Mouse (Mus musculus) CH12.LX (cell line): ENCODE measurements around the gene Sgpl1. TPM values are rescaled to one million over a fixed set of nuclear protein-coding genes. Genes with fewer than 3 reads are reported as not detected.

Experiments used
- DNase-seq: peaks from one replicate; pipeline ENCODE4 v3.0.0-alpha.2; 2013; ENCODE audit errors: extremely low read depth
- H3K27ac ChIP-seq: 2 replicates; pipeline ENCODE4 v1.5.1; 2012; ENCODE audit warnings: low read depth, mild to moderate bottlenecking, control low read depth, moderate library complexity; ENCODE audit not compliant: insufficient read depth
- H3K27me3 ChIP-seq: replicated peaks from 2 replicates; pipeline ENCODE3; 2012; ENCODE audit warnings: inconsistent platforms
- H3K36me3 ChIP-seq, 2 experiments: replicated peaks in 1 of 2; 2 replicates each; pipeline versions ENCODE3 to v1.6.1; 2012; ENCODE audit warnings: inconsistent platforms in 1 of 2, low read length in 1 of 2, mild to moderate bottlenecking in 1 of 2, mixed read lengths in 1 of 2, moderate library complexity in 1 of 2; ENCODE audit not compliant: control insufficient read depth in 1 of 2, insufficient read depth in 1 of 2
- H3K4me1 ChIP-seq, 2 experiments: 2 replicates each; pipeline ENCODE4 v1.6.1; 2012; ENCODE audit warnings: inconsistent platforms in 1 of 2, moderate library complexity in 1 of 2; ENCODE audit not compliant: insufficient read depth in 2 of 2, control insufficient read depth in 1 of 2
- H3K4me2 ChIP-seq: 2 replicates; pipeline ENCODE4 v1.6.1; 2012; ENCODE audit warnings: low read depth, mild to moderate bottlenecking, control low read depth; ENCODE audit not compliant: poor library complexity, insufficient read depth, severe bottlenecking
- H3K4me3 ChIP-seq, 3 experiments: fragments of 150-350 bp in 1 of 3; sonication (generic) in 1 of 3; replicated peaks in 1 of 3; 2 replicates each; pipeline versions ENCODE3 to v1.5.1; 2011 to 2012; ENCODE audit warnings: low read depth in 2 of 3, low read length in 2 of 3, mild to moderate bottlenecking in 2 of 3, moderate library complexity in 2 of 3, control low read depth in 1 of 3, improper control_type of control experiment in 1 of 3, inconsistent platforms in 1 of 3, mixed read lengths in 1 of 3; ENCODE audit not compliant: poor library complexity in 1 of 3
- H3K79me2 ChIP-seq: replicated peaks from 2 replicates; pipeline ENCODE4 v1.6.1; 2012; ENCODE audit warnings: mild to moderate bottlenecking, moderate library complexity; ENCODE audit not compliant: control insufficient read depth, poor library complexity, insufficient read depth, severe bottlenecking; ENCODE audit errors: extremely low read depth
- H3K9ac ChIP-seq: 2 replicates; pipeline ENCODE4 v1.6.1; 2012; ENCODE audit warnings: low read depth, mild to moderate bottlenecking, control low read depth, moderate library complexity; ENCODE audit not compliant: insufficient read depth
- H3K9me3 ChIP-seq: replicated peaks from 2 replicates; pipeline ENCODE3; 2012; ENCODE audit warnings: low read length, inconsistent platforms, mixed read lengths
- CHD1 ChIP-seq: IDR thresholded peaks from 2 replicates; pipeline ENCODE4 v1.6.1; 2012; ENCODE audit warnings: low read depth, low read length, improper control_type of control experiment, inconsistent platforms
- CTCF ChIP-seq, 2 experiments: IDR thresholded peaks in 1 of 2; conservative IDR thresholded peaks in 1 of 2; 2 replicates each; pipeline ENCODE4 v1.5.1; 2011 to 2012; ENCODE audit warnings: low read depth in 2 of 2, low read length in 2 of 2, improper control_type of control experiment in 1 of 2, inconsistent platforms in 1 of 2, mild to moderate bottlenecking in 1 of 2, moderate library complexity in 1 of 2
- E2F4 ChIP-seq: IDR thresholded peaks from 2 replicates; pipeline ENCODE4 v1.6.1; 2011; ENCODE audit warnings: low read depth, low read length, improper control_type of control experiment; ENCODE audit not compliant: insufficient replicate concordance
- ELF1 ChIP-seq: IDR thresholded peaks from 2 replicates; pipeline ENCODE4 v1.6.1; 2014; ENCODE audit warnings: low read depth, mild to moderate bottlenecking, inconsistent platforms, low read length, improper control_type of control experiment
- ETS1 ChIP-seq: conservative IDR thresholded peaks from 2 replicates; pipeline ENCODE4 v1.6.1; 2012; ENCODE audit warnings: low read depth, mild to moderate bottlenecking, inconsistent platforms, low read length, improper control_type of control experiment, moderate library complexity
- HCFC1 ChIP-seq: IDR thresholded peaks from 2 replicates; pipeline ENCODE4 v1.6.1; 2012; ENCODE audit warnings: low read depth, mild to moderate bottlenecking, inconsistent platforms, low read length, improper control_type of control experiment
- IRF4 ChIP-seq: IDR thresholded peaks from 2 replicates; pipeline ENCODE4 v1.6.1; 2014; ENCODE audit warnings: low read depth, mild to moderate bottlenecking, inconsistent platforms, low read length, improper control_type of control experiment
- JUND ChIP-seq: conservative IDR thresholded peaks from 2 replicates; pipeline ENCODE4 v1.6.1; 2011; ENCODE audit warnings: low read depth, low read length, improper control_type of control experiment
- MAFK ChIP-seq: IDR thresholded peaks from 2 replicates; pipeline ENCODE4 v1.6.1; 2011; ENCODE audit warnings: low read length, improper control_type of control experiment; ENCODE audit not compliant: insufficient replicate concordance
- MAX ChIP-seq: IDR thresholded peaks from 2 replicates; pipeline ENCODE4 v1.6.1; 2011; ENCODE audit warnings: low read length, improper control_type of control experiment
- MEF2A ChIP-seq: IDR thresholded peaks from 2 replicates; pipeline ENCODE4 v1.6.1; 2014; ENCODE audit warnings: low read depth, mild to moderate bottlenecking, inconsistent platforms, low read length, improper control_type of control experiment, borderline replicate concordance
- PAX5 ChIP-seq: IDR thresholded peaks from 2 replicates; pipeline ENCODE4 v1.6.1; 2012; ENCODE audit warnings: low read length, inconsistent platforms, mixed read lengths
- POLR2AphosphoS2 ChIP-seq: IDR thresholded peaks from 2 replicates; pipeline ENCODE4 v1.6.1; 2011; ENCODE audit warnings: low read depth, low read length, improper control_type of control experiment
- SMC3 ChIP-seq: IDR thresholded peaks from 2 replicates; pipeline ENCODE4 v1.6.1; 2011; ENCODE audit warnings: low read depth, low read length, improper control_type of control experiment
- TBP ChIP-seq: conservative IDR thresholded peaks from 2 replicates; pipeline ENCODE4 v1.6.1; 2011; ENCODE audit warnings: low read depth, low read length, improper control_type of control experiment
- TCF12 ChIP-seq: IDR thresholded peaks from 2 replicates; pipeline ENCODE4 v1.6.1; 2014; ENCODE audit warnings: low read depth, mild to moderate bottlenecking, inconsistent platforms, low read length, improper control_type of control experiment
- UBTF ChIP-seq: IDR thresholded peaks from 2 replicates; pipeline ENCODE4 v1.6.1; 2012; ENCODE audit warnings: low read depth, mild to moderate bottlenecking, inconsistent platforms, low read length, improper control_type of control experiment, moderate library complexity
- USF2 ChIP-seq: conservative IDR thresholded peaks from 2 replicates; pipeline ENCODE4 v1.6.1; 2011; ENCODE audit warnings: low read depth, low read length, improper control_type of control experiment
- ZC3H11A ChIP-seq: IDR thresholded peaks from 2 replicates; pipeline ENCODE4 v1.6.1; 2012; ENCODE audit warnings: low read depth, mild to moderate bottlenecking, inconsistent platforms, low read length, improper control_type of control experiment
- ZKSCAN1 ChIP-seq: IDR thresholded peaks from 2 replicates; pipeline ENCODE4 v1.6.1; 2012; ENCODE audit warnings: low read depth, inconsistent platforms, low read length, improper control_type of control experiment, borderline replicate concordance
- dilution Hi-C: fragments of 300-500 bp; cut with MboI; formaldehyde crosslinking; loops from 2 replicates; pipeline ENCODE4 v1.14.3; 2020; ENCODE audit warnings: low sequenced_read_pairs; ENCODE audit not compliant: extremely low pct_unique_long_range_greater_than_20kb, extremely low pct_ligation_motif_present
- in situ Hi-C: fragments of 300-500 bp; cut with MboI; formaldehyde crosslinking; loops from 3 replicates; pipeline ENCODE4 v1.14.3; 2019; ENCODE audit warnings: low sequenced_read_pairs, low pct_ligation_motif_present, low pct_unique_long_range_greater_than_20kb, mixed read lengths
- polyA plus RNA-seq: library from polyadenylated mRNA; unstranded; fragments of >175 nt; gene quantifications from 2 replicates; pipeline ENCODE4 v1.2.1, GENCODE M21; 2012; ENCODE audit warnings: low read depth; ENCODE audit not compliant: insufficient read length
- total RNA-seq, 2 experiments: library from RNA; depleted of rRNA; stranded (reverse); fragments of 300-350 nt in 1 of 2; fragments of >200 nt in 1 of 2; gene quantifications; 2 replicates each; pipeline ENCODE4 v1.2.3; 2012 to 2014

The Sgpl1 gene
- total and polyA plus RNA-seq, 3 experiments = 48.3 to 55.4 (median 52.1) TPM

DNA sequence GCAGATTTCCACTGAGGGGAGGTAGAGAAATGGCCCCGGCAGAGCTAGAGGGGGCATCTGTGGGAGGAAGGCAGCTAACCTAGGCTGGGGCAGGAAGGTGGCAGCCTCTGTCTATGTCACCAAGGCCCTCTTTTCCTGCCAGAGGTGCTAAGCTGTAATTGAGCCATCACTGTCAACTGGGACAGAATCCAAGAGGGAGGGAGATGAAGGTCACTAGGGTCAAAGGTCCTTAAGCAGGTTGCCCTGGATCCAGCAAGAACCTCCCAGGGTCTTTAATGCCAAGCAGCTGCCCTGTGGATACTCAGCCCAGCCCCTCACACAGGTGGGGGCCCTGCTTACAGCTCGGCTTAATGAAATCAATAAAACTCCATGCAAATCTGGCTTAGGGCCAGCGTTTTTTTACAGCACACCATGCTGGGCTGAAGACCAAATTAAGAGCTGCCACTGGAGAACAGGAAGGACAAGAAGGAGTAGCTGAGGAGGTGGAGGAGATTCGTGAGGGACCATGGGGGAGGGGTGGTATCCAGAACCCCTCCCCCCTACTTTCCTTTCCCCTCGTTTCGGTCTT is 87.9 kb downstream of the Sgpl1 start:
- H3K27ac ChIP-seq = no peak overlapping the region
- H3K4me3 ChIP-seq = no peak overlapping the region
- H3K4me2 ChIP-seq = no peak overlapping the region
- H3K4me1 ChIP-seq = no peaks in the 10 kb centered on the region
- no peaks in the 10 kb centered on the region for H3K79me2 ChIP-seq
- dilution Hi-C loops (loop anchor here (25.0 kb wide), 1 partner anchor 297 kb away; the partner anchor contains the start of gene Slc29a3), in situ Hi-C loops (no loop called here)
- peaks cover 75% of the 10 kb centered on the region for H3K27me3 ChIP-seq
- TF ChIP-seq PAX5 = no peak
- no peak for TF ChIP-seq JUND
- no peak for TF ChIP-seq USF2
- TF ChIP-seq TBP = no peak
- no peak for TF ChIP-seq E2F4
- no peak for TF ChIP-seq MAX
- no peak for TF ChIP-seq HCFC1
- TF ChIP-seq TCF12 = no peak
- H3K9me3 ChIP-seq = peaks cover 14% of the 10 kb centered on the region
- no peak for DNase-seq
- H3K36me3 ChIP-seq = no peaks in the 10 kb centered on the region
- H3K9ac ChIP-seq = no peak overlapping the region

DNA sequence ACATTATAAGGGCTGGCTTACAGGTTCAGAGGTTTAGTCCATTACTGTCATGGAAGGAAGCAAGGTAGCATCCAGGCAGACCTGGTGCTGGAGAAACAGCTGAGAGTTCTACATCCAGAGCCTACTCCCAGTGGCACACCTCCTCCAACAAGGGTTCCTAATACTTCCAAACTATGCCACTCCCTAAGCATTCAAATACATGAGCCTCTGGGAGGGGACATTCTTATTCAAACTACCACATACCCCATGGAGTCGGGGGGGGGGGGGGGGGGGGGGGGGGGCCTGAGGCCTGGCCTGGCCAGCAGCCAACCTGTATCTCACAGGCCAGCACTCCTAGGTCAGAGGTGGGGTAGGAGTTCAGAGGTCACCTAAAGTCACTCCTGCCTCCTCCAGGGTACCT is 88.4 kb downstream of the Sgpl1 start:
- DNase-seq = no peak
- in situ Hi-C loops = no loop called here
- Histone ChIP-seq H3K4me3 (no peak overlapping the region), H3K36me3 (no peaks in the 10 kb centered on the region), H3K9ac (no peak overlapping the region), H3K9me3 (peaks cover 14% of the 10 kb centered on the region), H3K4me2 (no peak overlapping the region), H3K79me2 (no peaks in the 10 kb centered on the region), H3K27ac (no peak overlapping the region), H3K4me1 (no peaks in the 10 kb centered on the region), H3K27me3 (peaks cover 75% of the 10 kb centered on the region)
- dilution Hi-C loops = loop anchor here (25.0 kb wide), 1 partner anchor 297 kb away; the partner anchor contains the start of gene Slc29a3
- TF ChIP-seq SMC3 = no peak
- TF ChIP-seq CTCF (conservative IDR thresholded peaks at IDR 0.05 in 1 of 2, IDR thresholded peaks at IDR 0.05 in 1 of 2; ENCODE audit: low read depth in 2 of 2, low read length in 2 of 2) = no peak
- no peak for TF ChIP-seq HCFC1
- no peak for TF ChIP-seq MAX
- TF ChIP-seq MEF2A = no peak
- no peak for TF ChIP-seq PAX5
- TF ChIP-seq TCF12 = no peak
- no peak for TF ChIP-seq POLR2AphosphoS2
- TF ChIP-seq TBP = no peak
- TF ChIP-seq CHD1 = no peak

DNA sequence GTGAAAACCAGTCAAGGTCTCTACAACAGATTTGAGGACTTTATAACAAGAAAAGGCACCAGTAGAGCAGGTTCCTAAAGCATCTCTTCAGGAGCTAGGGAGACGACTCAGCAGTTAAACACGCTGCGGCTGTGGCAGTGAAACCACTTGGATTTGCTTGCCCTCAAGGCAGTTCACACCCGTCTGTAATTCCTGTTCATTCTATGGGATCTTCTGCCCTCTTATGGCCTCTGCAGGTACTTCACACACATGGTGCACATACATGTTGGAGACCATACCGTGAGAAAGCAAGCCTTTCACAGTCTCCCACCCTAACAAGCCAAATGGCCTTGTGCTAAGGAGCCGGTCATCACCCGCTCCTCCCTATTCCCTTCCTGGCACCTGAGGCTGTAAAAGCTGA is 90.8 kb downstream of the Sgpl1 start:
- dilution Hi-C loops = loop anchor here (25.0 kb wide), 1 partner anchor 294 kb away; the partner anchor contains the start of gene Slc29a3

More for the DNA sequence above, 90.8 kb downstream of the Sgpl1 start:
- peaks cover 14% of the 10 kb centered on the region for H3K9me3 ChIP-seq
- TF ChIP-seq UBTF (no peak), MAFK (no peak), MEF2A (no peak), IRF4 (no peak), TCF12 (no peak), ELF1 (no peak), JUND (no peak), ETS1 (no peak), POLR2AphosphoS2 (no peak), ZC3H11A (no peak), ZKSCAN1 (no peak)
- H3K4me3 ChIP-seq = no peak overlapping the region
- H3K27ac ChIP-seq = no peak overlapping the region
- peaks cover 81% of the 10 kb centered on the region for H3K27me3 ChIP-seq
- in situ Hi-C loops = no loop called here
- H3K9ac ChIP-seq = no peak overlapping the region
- H3K79me2 ChIP-seq = no peaks in the 10 kb centered on the region
- no peaks in the 10 kb centered on the region for H3K4me1 ChIP-seq
- H3K4me2 ChIP-seq = no peak overlapping the region
- no peak for DNase-seq
- no peaks in the 10 kb centered on the region for H3K36me3 ChIP-seq
